Mouse (Mus musculus) thymus, adult 2 months (tissue): ENCODE measurements around the gene Sez6l.

Experiments
- CTCF ChIP-seq: fragments of 200-500 bp; IDR thresholded peaks from 2 replicates; pipeline ENCODE4 v1.5.1; 2012; ENCODE audit warnings: mild to moderate bottlenecking, control low read depth, low read length, moderate library complexity, borderline replicate concordance; ENCODE audit not compliant: control insufficient read depth, poor library complexity, insufficient read depth; ENCODE audit errors: extremely low read depth
- POLR2A ChIP-seq: fragments of 200-500 bp; IDR thresholded peaks from 2 replicates; pipeline ENCODE4 v1.6.1; 2012; ENCODE audit warnings: mild to moderate bottlenecking, low read length, control low read depth, moderate library complexity; ENCODE audit not compliant: control insufficient read depth, poor library complexity, insufficient read depth; ENCODE audit errors: extremely low read depth

- 0 out of 2 replicates have a peak, but pooled peaks have one; percentile 18 for TF ChIP-seq POLR2A
- no peak for TF ChIP-seq CTCF
Measured at GRCm38 (mm10) chr5:112376111-112376510, 200.9 kb downstream of the Sez6l start.
